Mouse (Mus musculus) lung, postnatal 4 days (tissue): ENCODE measurements around the gene Ube2d2b.

Source experiments
- DNase-seq, 2 experiments: peaks; one replicate each; pipeline ENCODE4 v3.0.0; 2021

Ube2d2b gene

GRCm38 (mm10) chr5:107829998-107830560, at the start of gene Ube2d2b:
Ube2d2b (plus strand) TSS chr5:107830099.
- no peak for DNase-seq

GRCm38 (mm10) chr5:107782360-107782759, 47.5 kb upstream of the Ube2d2b start:
- DNase-seq, result no peak

- no peak for DNase-seq
These were observed 42.0 kb upstream of the Ube2d2b start for GRCm38 (mm10) chr5:107787682-107788443.

- peak; percentile 23 to 35 for DNase-seq
These were observed 40.4 kb upstream of the Ube2d2b start for GRCm38 (mm10) chr5:107789492-107789891.

- DNase-seq, result no peak
These were observed 37.9 kb upstream of the Ube2d2b start for GRCm38 (mm10) chr5:107791966-107792365.

GRCm38 (mm10) chr5:107792516-107792915, 37.4 kb upstream of the Ube2d2b start:
- no peak for DNase-seq

GRCm38 (mm10) chr5:107793258-107793657, 36.6 kb upstream of the Ube2d2b start:
- DNase-seq, result peak in 1 of 2 experiments; percentile 28

GRCm38 (mm10) chr5:107793927-107794326, 36.0 kb upstream of the Ube2d2b start:
- no peak for DNase-seq

GRCm38 (mm10) chr5:107798290-107798689, 31.6 kb upstream of the Ube2d2b start:
- no peak for DNase-seq

- DNase-seq, result no peak
These were observed 28.7 kb upstream of the Ube2d2b start for GRCm38 (mm10) chr5:107801234-107801633.

- no peak for DNase-seq
These were observed 27.3 kb upstream of the Ube2d2b start for GRCm38 (mm10) chr5:107802621-107803020.

GRCm38 (mm10) chr5:107807496-107807895, 22.4 kb upstream of the Ube2d2b start:
- DNase-seq, result peak; percentile 34 to 76

- DNase-seq, result no peak
These were observed 15.2 kb upstream of the Ube2d2b start for GRCm38 (mm10) chr5:107814651-107815050.

GRCm38 (mm10) chr5:107822521-107822920, 7.4 kb upstream of the Ube2d2b start:
- no peak for DNase-seq

- DNase-seq, result no peak
These were observed 1.5 kb downstream of the Ube2d2b start for GRCm38 (mm10) chr5:107831351-107831750.

GRCm38 (mm10) chr5:107834287-107834686, 4.4 kb downstream of the Ube2d2b start:
- DNase-seq, result no peak

GRCm38 (mm10) chr5:107838891-107839644, 9.2 kb downstream of the Ube2d2b start:
- DNase-seq, result peak; percentile 18 to 28

- no peak for DNase-seq
These were observed 10.8 kb downstream of the Ube2d2b start for GRCm38 (mm10) chr5:107840549-107841238.

- DNase-seq, result peak in 1 of 2 experiments; percentile 25
These were observed 17.4 kb downstream of the Ube2d2b start for GRCm38 (mm10) chr5:107847349-107847748.

GRCm38 (mm10) chr5:107847817-107848216, 17.9 kb downstream of the Ube2d2b start:
- DNase-seq, result no peak

GRCm38 (mm10) chr5:107848964-107849363, 19.1 kb downstream of the Ube2d2b start:
- DNase-seq, result no peak

- peak; percentile 50 to 67 for DNase-seq
These were observed 23.9 kb downstream of the Ube2d2b start for GRCm38 (mm10) chr5:107853807-107854206.

- DNase-seq, result no peak
These were observed 24.7 kb downstream of the Ube2d2b start for GRCm38 (mm10) chr5:107854556-107854955.
